9 mouse cellular contexts compared by ENCODE assay signal in the genomic region with DNA sequence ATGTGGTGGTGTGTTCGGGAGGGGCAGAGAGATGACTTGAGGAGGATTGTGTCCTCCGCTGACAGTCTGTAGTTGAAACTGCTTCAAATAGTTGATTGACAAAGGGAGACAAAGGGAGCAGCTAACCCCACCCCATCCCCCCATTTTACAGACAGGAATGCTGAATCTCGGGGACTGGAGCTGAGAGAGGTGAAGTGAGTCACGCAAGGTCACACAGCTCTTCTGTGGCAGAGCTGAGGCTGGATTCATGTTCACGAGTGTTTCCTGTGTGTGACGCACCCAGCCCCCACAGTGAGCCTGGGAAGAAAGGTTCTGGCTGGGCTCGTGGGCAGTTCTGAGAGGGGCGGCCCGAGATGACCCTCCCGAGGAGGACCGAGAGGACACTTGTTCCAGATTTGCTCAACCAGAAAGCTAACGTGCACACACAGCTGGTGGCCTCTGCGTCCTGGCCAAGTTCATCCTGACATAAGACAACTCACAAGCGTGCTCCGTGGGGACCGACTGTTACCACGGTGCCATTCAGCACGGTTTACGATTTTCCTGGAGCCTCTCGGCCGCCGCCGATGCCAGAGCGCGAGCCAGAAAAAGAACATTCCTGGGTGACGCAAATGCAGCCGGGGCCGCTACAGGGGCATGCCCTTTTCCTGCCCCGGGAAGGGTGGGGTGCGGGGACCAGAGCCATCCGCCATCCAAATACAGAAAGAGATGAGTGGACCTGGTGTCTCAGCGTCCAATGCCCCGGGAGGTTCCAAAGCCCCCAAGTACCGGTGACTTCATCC.
DNase-seq lines count a peak whose midpoint lies in the region; ATAC-seq and TF ChIP-seq lines count a peak whose summit lies in the region.
"Had no signal": no experiment of that assay in that cellular context is flagged by ENCODE, and none has a peak within 500 bp of the region (broad histone marks: within the 10 kb centered on the region; RNA-seq: fewer than 3 reads in every experiment).

No protein-coding gene starts in this region.

- H3K9ac ChIP-seq in embryonic facial prominence, embryonic 14.5 days (ENCODE audit: low read depth, low read length): peak overlapping the region; percentile 52
- peak overlapping the region; percentile 56 for H3K9ac ChIP-seq in heart, embryonic 12.5 days
- no peak overlapping the region for H3K9ac ChIP-seq in kidney, embryonic 15.5 days
- H3K9ac ChIP-seq in stomach, embryonic 14.5 days (replicated peaks; ENCODE audit: low read depth, low read length): peak overlapping the region; percentile 6

- no peaks in the 10 kb centered on the region for H3K9me3 ChIP-seq in embryonic facial prominence, embryonic 14.5 days (ENCODE audit: control insufficient read depth, low read length)
- H3K9me3 ChIP-seq in heart, embryonic 12.5 days (replicated peaks): no peaks in the 10 kb centered on the region; the same call in 1 of the 2 replicates
- H3K9me3 ChIP-seq in kidney, embryonic 15.5 days (replicated peaks): no peaks in the 10 kb centered on the region
- no peaks in the 10 kb centered on the region for H3K9me3 ChIP-seq in stomach, embryonic 14.5 days (ENCODE audit: control insufficient read depth, low read depth, low read length)

- no peak for TF ChIP-seq CTCF in layer of hippocampus, adult 2 months (conservative IDR thresholded peaks at IDR 0.05)

- H3K4me2 ChIP-seq in embryonic facial prominence, embryonic 14.5 days (ENCODE audit: low read depth, low read length): peak overlapping the region; percentile 55
- H3K4me2 ChIP-seq in heart, embryonic 12.5 days: peak overlapping the region; percentile 74
- peak overlapping the region; percentile 57 for H3K4me2 ChIP-seq in kidney, embryonic 15.5 days
- peak overlapping the region; percentile 53 for H3K4me2 ChIP-seq in stomach, embryonic 14.5 days (replicated peaks; ENCODE audit: low read depth, low read length)

- DNase-seq in layer of hippocampus, adult 2 months (ENCODE audit: low spot score in 2 of 2): no peak
- DNase-seq in layer of hippocampus, postnatal 36 days: no peak
- DNase-seq in embryonic facial prominence, embryonic 14.5 days (ENCODE audit: low spot score): peak; percentile 57
- peak; percentile 86 for DNase-seq in lung, postnatal 10 days

- no peak overlapping the region for H3K27ac ChIP-seq in layer of hippocampus, adult 2 months
- no peak overlapping the region for H3K27ac ChIP-seq in embryonic facial prominence, embryonic 14.5 days (replicated peaks; ENCODE audit: low read depth, low read length)
- H3K27ac ChIP-seq in heart, embryonic 12.5 days (ENCODE audit: poor library complexity, severe bottlenecking): no peak overlapping the region
- no peak overlapping the region for H3K27ac ChIP-seq in kidney, embryonic 15.5 days
- H3K27ac ChIP-seq in stomach, embryonic 14.5 days (ENCODE audit: low read length): no peak overlapping the region

- H3K36me3 ChIP-seq in embryonic facial prominence, embryonic 14.5 days (ENCODE audit: control insufficient read depth, insufficient read depth, low read length): no peaks in the 10 kb centered on the region
- no peaks in the 10 kb centered on the region for H3K36me3 ChIP-seq in heart, embryonic 12.5 days
- H3K36me3 ChIP-seq in kidney, embryonic 15.5 days: no peaks in the 10 kb centered on the region
- no peaks in the 10 kb centered on the region for H3K36me3 ChIP-seq in stomach, embryonic 14.5 days (ENCODE audit: control insufficient read depth, insufficient read depth, low read length)
- H3K36me3 ChIP-seq: G1E had no signal

- 19% methylated on average over 33 of the region's 34 CpGs for WGBS in embryonic facial prominence, embryonic 14.5 days
- 13% methylated on average over 34 of the region's 34 CpGs for WGBS in heart, embryonic 12.5 days
- WGBS in kidney, embryonic 15.5 days: 12% methylated on average over 34 of the region's 34 CpGs
- WGBS in stomach, embryonic 14.5 days: 18% methylated on average over 34 of the region's 34 CpGs

- H3K27me3 ChIP-seq in embryonic facial prominence, embryonic 14.5 days (replicated peaks; ENCODE audit: control insufficient read depth, insufficient read depth, low read length): peaks cover 64% of the 10 kb centered on the region
- H3K27me3 ChIP-seq in heart, embryonic 12.5 days (replicated peaks): peaks cover 68% of the 10 kb centered on the region
- H3K27me3 ChIP-seq in kidney, embryonic 15.5 days: peaks cover 93% of the 10 kb centered on the region
- no peaks in the 10 kb centered on the region for H3K27me3 ChIP-seq in stomach, embryonic 14.5 days (ENCODE audit: control insufficient read depth, insufficient read depth, low read length)

- H3K4me1 ChIP-seq in embryonic facial prominence, embryonic 14.5 days (ENCODE audit: control insufficient read depth, insufficient read depth, low read length): peaks cover 6% of the 10 kb centered on the region; the same call in 1 of the 2 replicates
- peaks cover 16% of the 10 kb centered on the region for H3K4me1 ChIP-seq in heart, embryonic 12.5 days (replicated peaks)
- peaks cover 16% of the 10 kb centered on the region for H3K4me1 ChIP-seq in kidney, embryonic 15.5 days
- H3K4me1 ChIP-seq in stomach, embryonic 14.5 days (ENCODE audit: control insufficient read depth, insufficient read depth, low read length): peaks cover 4% of the 10 kb centered on the region; the same call in 1 of the 2 replicates

- ATAC-seq in embryonic facial prominence, embryonic 14.5 days (ENCODE audit: low read depth): peak; percentile 69; the same call in 1 of the 2 replicates
- peak; percentile 16; the same call in 1 of the 2 replicates for ATAC-seq in heart, embryonic 12.5 days (ENCODE audit: insufficient number of reproducible peaks, low FRiP score)
- ATAC-seq in kidney, embryonic 15.5 days (replicated peaks; ENCODE audit: low FRiP score): no peak
- no peak for ATAC-seq in stomach, embryonic 14.5 days (ENCODE audit: insufficient number of reproducible peaks, insufficient read depth, low FRiP score, low read depth)
- no peak for ATAC-seq in granulocyte monocyte progenitor cell, adult 5-6 weeks (replicated peaks; ENCODE audit: poor library complexity, severe bottlenecking)

- H3K4me3 ChIP-seq in layer of hippocampus, adult 2 months: peak overlapping the region; percentile 49
- H3K4me3 ChIP-seq in embryonic facial prominence, embryonic 14.5 days (ENCODE audit: low read depth, low read length): peak overlapping the region; percentile 22
- peak overlapping the region; percentile 43 for H3K4me3 ChIP-seq in heart, embryonic 12.5 days
- peak overlapping the region; percentile 20 for H3K4me3 ChIP-seq in kidney, embryonic 15.5 days (replicated peaks)
- peak overlapping the region; percentile 20; the same call in 1 of the 2 replicates for H3K4me3 ChIP-seq in stomach, embryonic 14.5 days (ENCODE audit: low read depth, low read length)

Comparison
In these comparisons a context has a peak if more than half of its experiments do, and no peak if none do; other contexts are left out.
1. DNase-seq: peak in embryonic facial prominence, embryonic 14.5 days (single experiment) and lung, postnatal 10 days (single experiment); none in layer of hippocampus, adult 2 months (0 of 2) and layer of hippocampus, postnatal 36 days (0 of 2).
2. ATAC-seq: peak in embryonic facial prominence, embryonic 14.5 days (single experiment) and heart, embryonic 12.5 days (single experiment); none in kidney, embryonic 15.5 days (single experiment), stomach, embryonic 14.5 days (single experiment) and granulocyte monocyte progenitor cell, adult 5-6 weeks (single experiment).
3. Peak in every context shown above with its lines, with median percentiles within 50 percentile points of each other: H3K4me3 ChIP-seq and H3K4me2 ChIP-seq.